Mouse (Mus musculus): ENCODE measurements around the gene Sft2d1. TPM values are rescaled to one million over a fixed set of nuclear protein-coding genes. Genes with fewer than 3 reads are reported as not detected.

Sft2d1 gene
- polyA plus RNA-seq, 1 experiment from 2014 or later: 56.6 TPM

DNA sequence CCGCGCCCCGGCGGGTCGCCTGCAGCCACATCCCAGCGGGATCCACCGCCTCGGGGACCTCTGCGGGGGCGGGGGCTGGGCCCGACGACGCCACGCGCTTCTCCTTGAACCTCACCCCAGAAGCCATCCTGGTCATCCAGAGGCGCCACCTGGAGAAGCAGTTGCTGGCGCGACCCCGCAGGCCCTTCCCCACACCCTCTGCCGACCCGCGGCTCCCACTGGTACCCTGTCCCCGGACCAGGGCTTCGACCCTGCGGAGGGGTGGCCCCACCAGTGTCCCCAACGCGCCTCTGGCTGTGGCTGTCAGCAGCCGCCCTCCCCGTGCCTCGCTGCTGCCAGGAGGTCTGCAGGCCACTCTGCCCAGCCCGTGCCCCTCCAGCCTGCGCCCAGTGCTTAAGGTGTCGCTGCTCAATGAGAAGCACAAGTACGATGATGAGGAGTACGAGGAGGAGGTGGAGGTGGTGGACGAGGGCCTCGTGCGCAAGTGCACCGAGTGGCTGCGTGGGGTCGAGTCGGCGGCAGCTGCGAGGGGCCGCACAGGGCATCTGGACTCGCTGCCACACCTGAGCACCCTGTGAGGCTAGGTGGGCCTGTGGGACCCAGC lies 30.6 kb downstream of the Sft2d1 start:
- Histone ChIP-seq H3K4me1 (replicated peaks) (peaks cover 11% of the 10 kb centered on the region; the same call in 1 of the 2 replicates), H3K4me2 (peak overlapping the region; percentile 62), H3K27me3 (peaks cover 53% of the 10 kb centered on the region), H3K4me3 (replicated peaks) (peak overlapping the region; percentile 47), H3K27ac (no peak overlapping the region), H3K36me3 (no peaks in the 10 kb centered on the region), H3K9me3 (replicated peaks) (no peaks in the 10 kb centered on the region), H3K9ac (no peak overlapping the region)
- DNase-seq: no peak
- 19% methylated on average over 43 of the region's 46 CpGs for WGBS (ENCODE audit: insufficient replicate concordance)
- no peak for ATAC-seq (ENCODE audit: low read depth)

- Histone ChIP-seq H3K36me3 (no peaks in the 10 kb centered on the region), H3K27me3 (peaks cover 53% of the 10 kb centered on the region)
- 15% methylated on average over 5 of the region's 5 CpGs for WGBS (ENCODE audit: insufficient replicate concordance)
These were observed 31.8 kb downstream of the Sft2d1 start for GRCm38 (mm10) chr17:8342706-8343105.

DNA sequence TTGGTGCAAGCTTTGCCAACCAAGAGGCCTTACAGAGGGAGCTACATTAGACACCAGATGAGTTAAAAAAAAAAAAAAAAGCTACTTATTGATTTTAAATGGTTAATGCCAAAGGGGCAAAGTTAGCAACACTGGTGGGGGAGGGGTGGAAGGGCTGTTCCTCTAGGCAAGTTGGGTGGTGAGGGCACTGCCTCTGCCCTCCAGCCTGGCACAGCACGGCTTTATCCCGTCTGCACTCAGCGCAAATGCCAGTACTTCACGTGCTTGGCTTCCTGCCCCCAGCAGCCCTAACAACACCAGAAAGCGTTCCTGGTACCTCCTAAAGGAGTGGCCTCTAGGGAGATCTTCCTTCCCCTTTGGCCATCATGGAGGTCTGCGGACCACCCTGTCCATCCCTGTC lies 32.5 kb downstream of the Sft2d1 start:
- no peak overlapping the region for H3K9ac ChIP-seq
- H3K27ac ChIP-seq: no peak overlapping the region
- peaks cover 50% of the 10 kb centered on the region for H3K27me3 ChIP-seq
- ATAC-seq (ENCODE audit: low read depth) (no peak), DNase-seq (no peak)
- peaks cover 11% of the 10 kb centered on the region; the same call in 1 of the 2 replicates for H3K4me1 ChIP-seq (replicated peaks)
- no peak overlapping the region for H3K4me3 ChIP-seq (replicated peaks)
- no peaks in the 10 kb centered on the region for H3K36me3 ChIP-seq
- H3K4me2 ChIP-seq: no peak overlapping the region
- WGBS (ENCODE audit: insufficient replicate concordance): 55% methylated on average over 6 of the region's 6 CpGs
- H3K9me3 ChIP-seq (replicated peaks): no peaks in the 10 kb centered on the region

More at GRCm38 (mm10) chr17:8342706-8343105, 31.8 kb downstream of the Sft2d1 start:
- ATAC-seq (ENCODE audit: low read depth) (no peak), DNase-seq (no peak)
- H3K27ac ChIP-seq: no peak overlapping the region
- H3K4me2 ChIP-seq: no peak overlapping the region
- H3K4me1 ChIP-seq (replicated peaks): peaks cover 11% of the 10 kb centered on the region; the same call in 1 of the 2 replicates
- H3K4me3 ChIP-seq (replicated peaks): no peak overlapping the region
- no peak overlapping the region for H3K9ac ChIP-seq
- H3K9me3 ChIP-seq (replicated peaks): no peaks in the 10 kb centered on the region

DNA sequence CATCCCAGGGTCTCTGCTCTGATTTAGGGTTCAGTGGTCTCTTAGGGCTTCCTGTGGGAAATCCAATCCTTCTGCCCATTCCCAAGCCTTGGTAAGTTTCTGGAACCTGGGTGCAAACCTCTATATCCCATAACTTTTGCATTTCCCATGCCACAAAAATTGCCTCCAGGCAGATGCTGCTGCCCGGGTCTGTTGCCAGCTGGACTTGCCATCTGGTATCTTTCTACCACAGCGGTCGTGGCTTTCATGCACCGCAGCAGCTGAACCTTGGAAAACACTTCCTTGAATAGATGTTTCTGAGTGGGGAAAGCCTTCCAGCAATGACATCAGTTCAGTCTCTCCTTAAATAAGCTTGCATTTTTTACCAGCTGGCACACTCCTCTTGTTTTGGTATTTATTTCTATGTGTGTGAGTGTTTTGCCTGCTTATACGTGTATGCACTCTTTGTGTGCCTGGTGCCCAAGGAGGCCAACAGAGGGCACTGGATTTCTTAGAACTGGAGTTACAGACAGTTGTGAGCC lies 36.9 kb downstream of the Sft2d1 start:
- Histone ChIP-seq H3K36me3 (no peaks in the 10 kb centered on the region), H3K27ac (no peak overlapping the region), H3K4me2 (no peak overlapping the region), H3K9me3 (replicated peaks) (no peaks in the 10 kb centered on the region), H3K27me3 (peaks cover 6% of the 10 kb centered on the region), H3K9ac (no peak overlapping the region), H3K4me1 (replicated peaks) (peaks cover 6% of the 10 kb centered on the region; the same call in 1 of the 2 replicates), H3K4me3 (replicated peaks) (no peak overlapping the region)
- ATAC-seq (ENCODE audit: low read depth) (no peak), DNase-seq (no peak)
- WGBS (ENCODE audit: insufficient replicate concordance): 73% methylated on average over 5 of the region's 5 CpGs

DNA sequence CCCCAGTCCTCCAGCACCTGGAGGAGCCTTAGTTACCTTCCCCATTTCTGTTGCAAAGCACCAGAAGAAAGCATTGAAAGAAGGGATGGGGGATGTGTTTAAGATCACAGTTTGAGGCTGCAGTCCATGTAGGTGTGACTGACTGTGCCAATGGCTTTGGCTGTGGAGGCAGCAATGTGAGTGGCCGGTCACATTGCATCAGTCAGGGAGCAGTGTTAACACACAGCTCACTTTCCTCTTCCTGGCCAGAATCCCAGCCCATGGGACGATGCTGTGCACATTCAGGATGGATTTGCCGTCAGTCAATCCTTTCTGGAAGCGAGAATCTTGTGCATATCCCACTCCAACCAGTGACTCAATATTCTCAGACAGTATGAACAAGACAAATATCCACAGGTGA lies 38.0 kb downstream of the Sft2d1 start:
- H3K27me3 ChIP-seq: no peaks in the 10 kb centered on the region
- no peaks in the 10 kb centered on the region for H3K9me3 ChIP-seq (replicated peaks)
- no peak for DNase-seq
- ATAC-seq (ENCODE audit: low read depth): no peak
- H3K4me3 ChIP-seq (replicated peaks): no peak overlapping the region
- no peaks in the 10 kb centered on the region for H3K36me3 ChIP-seq
- no peak overlapping the region for H3K4me2 ChIP-seq
- H3K27ac ChIP-seq: no peak overlapping the region
- H3K4me1 ChIP-seq (replicated peaks): no peaks in the 10 kb centered on the region
- 57% methylated on average over 4 of the region's 4 CpGs for WGBS (ENCODE audit: insufficient replicate concordance)
- no peak overlapping the region for H3K9ac ChIP-seq

- DNase-seq (no peak), ATAC-seq (ENCODE audit: low read depth) (no peak)
- H3K9ac ChIP-seq: no peak overlapping the region
- no peak overlapping the region for H3K4me2 ChIP-seq
- no peaks in the 10 kb centered on the region for H3K9me3 ChIP-seq (replicated peaks)
- H3K27ac ChIP-seq: no peak overlapping the region
- H3K36me3 ChIP-seq: no peaks in the 10 kb centered on the region
- no peaks in the 10 kb centered on the region for H3K4me1 ChIP-seq (replicated peaks)
- no peak overlapping the region for H3K4me3 ChIP-seq (replicated peaks)
- WGBS (ENCODE audit: insufficient replicate concordance): 66% methylated on average over 7 of the region's 7 CpGs
- H3K27me3 ChIP-seq: no peaks in the 10 kb centered on the region
These were observed 40.2 kb downstream of the Sft2d1 start for GRCm38 (mm10) chr17:8351088-8351487.

- H3K27ac ChIP-seq: no peak within 1 kb of the TSS
- no peak within 1 kb of the TSS for H3K4me2 ChIP-seq
- no peaks in the 10 kb centered on the region for H3K4me1 ChIP-seq (replicated peaks)
- no peak for ATAC-seq (ENCODE audit: low read depth)
- no peak within 1 kb of the TSS for H3K4me3 ChIP-seq (replicated peaks)
- no peaks in the 10 kb centered on the region for H3K27me3 ChIP-seq
- WGBS (ENCODE audit: insufficient replicate concordance): 62% methylated on average over 6 of the region's 6 CpGs
- H3K9ac ChIP-seq: no peak within 1 kb of the TSS
- no peak for DNase-seq
- no peaks in the 10 kb centered on the region for H3K36me3 ChIP-seq
- H3K9me3 ChIP-seq (replicated peaks): no peaks in the 10 kb centered on the region
These were observed 44.8 kb downstream of the Sft2d1 start, which contains the start of gene T2 for GRCm38 (mm10) chr17:8355692-8356091. T2 (plus strand) TSS chr17:8355992.

DNA sequence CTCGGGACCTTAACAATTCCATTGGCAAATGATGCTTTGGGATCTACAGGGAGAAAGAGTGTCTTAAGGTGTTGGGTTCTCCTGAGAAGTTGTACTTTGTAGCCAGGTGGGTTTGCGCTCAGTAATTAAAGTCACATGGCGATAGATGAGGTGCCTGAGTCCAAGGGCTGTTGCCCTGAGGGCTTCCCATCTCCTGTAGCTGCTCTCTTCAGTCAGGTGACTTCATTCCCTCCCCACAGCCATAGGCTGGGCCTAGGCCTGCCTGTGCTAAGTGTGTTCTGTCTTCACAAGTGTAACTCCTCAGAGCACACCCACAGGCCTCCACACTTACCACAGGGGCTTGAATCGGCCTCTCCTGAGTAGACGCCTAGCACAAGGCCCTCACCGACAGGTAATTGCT lies 46.6 kb downstream of the Sft2d1 start:
- no peaks in the 10 kb centered on the region for H3K27me3 ChIP-seq
- no peaks in the 10 kb centered on the region for H3K4me1 ChIP-seq (replicated peaks)
- ATAC-seq (ENCODE audit: low read depth) (no peak), DNase-seq (no peak)
- H3K9ac ChIP-seq: no peak overlapping the region
- no peak overlapping the region for H3K4me2 ChIP-seq
- H3K9me3 ChIP-seq (replicated peaks): no peaks in the 10 kb centered on the region
- 63% methylated on average over 6 of the region's 6 CpGs for WGBS (ENCODE audit: insufficient replicate concordance)
- no peak overlapping the region for H3K4me3 ChIP-seq (replicated peaks)
- no peak overlapping the region for H3K27ac ChIP-seq
- H3K36me3 ChIP-seq: no peaks in the 10 kb centered on the region

- Histone ChIP-seq H3K9ac (no peak overlapping the region), H3K36me3 (no peaks in the 10 kb centered on the region), H3K4me1 (replicated peaks) (no peaks in the 10 kb centered on the region), H3K4me3 (replicated peaks) (no peak overlapping the region), H3K27ac (no peak overlapping the region), H3K4me2 (no peak overlapping the region), H3K9me3 (replicated peaks) (no peaks in the 10 kb centered on the region), H3K27me3 (0 out of 2 replicates have a peak, but pooled peaks cover 7% of the 10 kb centered on the region)
- ATAC-seq (ENCODE audit: low read depth) (no peak), DNase-seq (no peak)
- 65% methylated on average over 5 of the region's 5 CpGs for WGBS (ENCODE audit: insufficient replicate concordance)
These were observed 50.0 kb downstream of the Sft2d1 start for GRCm38 (mm10) chr17:8360876-8361275.

GRCm38 (mm10) chr17:8361281-8362103 lies 50.6 kb downstream of the Sft2d1 start:
- Histone ChIP-seq H3K9me3 (replicated peaks) (no peaks in the 10 kb centered on the region), H3K4me1 (replicated peaks) (no peaks in the 10 kb centered on the region), H3K9ac (no peak overlapping the region), H3K4me2 (no peak overlapping the region), H3K27me3 (0 out of 2 replicates have a peak, but pooled peaks cover 7% of the 10 kb centered on the region), H3K4me3 (replicated peaks) (no peak overlapping the region), H3K27ac (no peak overlapping the region), H3K36me3 (no peaks in the 10 kb centered on the region)
- WGBS (ENCODE audit: insufficient replicate concordance): 60% methylated on average over 10 of the region's 10 CpGs
- no peak for ATAC-seq (ENCODE audit: low read depth)
- DNase-seq: no peak

- no peak for ATAC-seq (ENCODE audit: low read depth)
These were observed 56.9 kb downstream of the Sft2d1 start for GRCm38 (mm10) chr17:8367514-8368480.

More at GRCm38 (mm10) chr17:8367514-8368480, 56.9 kb downstream of the Sft2d1 start:
- peaks cover 14% of the 10 kb centered on the region for H3K27me3 ChIP-seq
- no peaks in the 10 kb centered on the region for H3K9me3 ChIP-seq (replicated peaks)
- no peak for DNase-seq
- peaks cover 9% of the 10 kb centered on the region for H3K4me1 ChIP-seq (replicated peaks)
- no peak overlapping the region for H3K9ac ChIP-seq
- no peak overlapping the region for H3K27ac ChIP-seq
- no peaks in the 10 kb centered on the region for H3K36me3 ChIP-seq
- no peak overlapping the region for H3K4me3 ChIP-seq (replicated peaks)
- H3K4me2 ChIP-seq: no peak overlapping the region
- WGBS (ENCODE audit: insufficient replicate concordance): 47% methylated on average over 20 of the region's 20 CpGs
